Mouse (Mus musculus): ENCODE measurements around the gene Gm11985. TPM values are rescaled to one million over a fixed set of nuclear protein-coding genes. Genes with fewer than 3 reads are reported as not detected.

Gene Gm11985
- polyA plus RNA-seq, 1 experiment from 2014 or later = not detected

GRCm38 (mm10) chr11:7198006-7198405, 9.6 kb upstream of the Gm11985 start:
- Histone ChIP-seq H3K27ac (replicated peaks; ENCODE audit: low read depth, low read length) (no peak overlapping the region), H3K9me3 (ENCODE audit: control insufficient read depth, low read length) (no peaks in the 10 kb centered on the region), H3K9ac (replicated peaks; ENCODE audit: low read length) (no peak overlapping the region), H3K4me1 (ENCODE audit: control insufficient read depth, insufficient read depth, low read length) (peaks cover 7% of the 10 kb centered on the region; the same call in 1 of the 2 replicates), H3K4me3 (replicated peaks; ENCODE audit: low read depth, low read length) (no peak overlapping the region), H3K4me2 (ENCODE audit: low read length) (no peak overlapping the region), H3K36me3 (ENCODE audit: control insufficient read depth, insufficient read depth, low read length) (no peaks in the 10 kb centered on the region), H3K27me3 (ENCODE audit: control insufficient read depth, insufficient read depth, low read length) (no peaks in the 10 kb centered on the region)
- WGBS = 88% methylated on average over 19 of the region's 19 CpGs
- ATAC-seq (ENCODE audit: low FRiP score, low TSS enrichment) (no peak), DNase-seq (no peak)

- DNase-seq (no peak), ATAC-seq (ENCODE audit: low FRiP score, low TSS enrichment) (no peak)
- WGBS = 8% methylated on average over 12 of the region's 12 CpGs
- Histone ChIP-seq H3K4me3 (replicated peaks; ENCODE audit: low read depth, low read length) (no peak within 1 kb of the TSS), H3K36me3 (ENCODE audit: control insufficient read depth, insufficient read depth, low read length) (no peaks in the 10 kb centered on the region), H3K27ac (replicated peaks; ENCODE audit: low read depth, low read length) (no peak within 1 kb of the TSS), H3K9ac (replicated peaks; ENCODE audit: low read length) (no peak within 1 kb of the TSS), H3K4me2 (ENCODE audit: low read length) (no peak within 1 kb of the TSS), H3K9me3 (ENCODE audit: control insufficient read depth, low read length) (no peaks in the 10 kb centered on the region), H3K27me3 (ENCODE audit: control insufficient read depth, insufficient read depth, low read length) (no peaks in the 10 kb centered on the region), H3K4me1 (ENCODE audit: control insufficient read depth, insufficient read depth, low read length) (peaks cover 7% of the 10 kb centered on the region; the same call in 1 of the 2 replicates)
Measured at GRCm38 (mm10) chr11:7197491-7197941, 9.1 kb upstream of the Gm11985 start, which contains the start of gene Igfbp1. TSS of gene Igfbp1 (plus strand) at chr11:7197782.

- Histone ChIP-seq H3K27ac (replicated peaks; ENCODE audit: low read depth, low read length) (no peak overlapping the region), H3K36me3 (ENCODE audit: control insufficient read depth, insufficient read depth, low read length) (no peaks in the 10 kb centered on the region), H3K4me1 (ENCODE audit: control insufficient read depth, insufficient read depth, low read length) (peaks cover 7% of the 10 kb centered on the region; the same call in 1 of the 2 replicates), H3K9me3 (ENCODE audit: control insufficient read depth, low read length) (no peaks in the 10 kb centered on the region), H3K4me2 (ENCODE audit: low read length) (no peak overlapping the region), H3K4me3 (replicated peaks; ENCODE audit: low read depth, low read length) (no peak overlapping the region), H3K27me3 (ENCODE audit: control insufficient read depth, insufficient read depth, low read length) (no peaks in the 10 kb centered on the region), H3K9ac (replicated peaks; ENCODE audit: low read length) (no peak overlapping the region)
- DNase-seq (no peak), ATAC-seq (ENCODE audit: low FRiP score, low TSS enrichment) (no peak)
- WGBS = 90% methylated on average over 4 of the region's 4 CpGs
Measured at GRCm38 (mm10) chr11:7195312-7195685, 6.9 kb upstream of the Gm11985 start.

- DNase-seq (no peak), ATAC-seq (ENCODE audit: low FRiP score, low TSS enrichment) (no peak)
- Histone ChIP-seq H3K4me1 (ENCODE audit: control insufficient read depth, insufficient read depth, low read length) (peaks cover 7% of the 10 kb centered on the region; the same call in 1 of the 2 replicates), H3K9ac (replicated peaks; ENCODE audit: low read length) (no peak overlapping the region), H3K36me3 (ENCODE audit: control insufficient read depth, insufficient read depth, low read length) (no peaks in the 10 kb centered on the region), H3K4me3 (replicated peaks; ENCODE audit: low read depth, low read length) (no peak overlapping the region), H3K27ac (replicated peaks; ENCODE audit: low read depth, low read length) (no peak overlapping the region), H3K27me3 (ENCODE audit: control insufficient read depth, insufficient read depth, low read length) (no peaks in the 10 kb centered on the region), H3K4me2 (ENCODE audit: low read length) (no peak overlapping the region), H3K9me3 (ENCODE audit: control insufficient read depth, low read length) (no peaks in the 10 kb centered on the region)
- 97% methylated on average over 10 of the region's 10 CpGs for WGBS
Measured at GRCm38 (mm10) chr11:7194432-7195311, 6.3 kb upstream of the Gm11985 start.

- no peaks in the 10 kb centered on the region for H3K9me3 ChIP-seq (ENCODE audit: control insufficient read depth, low read length)
- H3K4me1 ChIP-seq (ENCODE audit: control insufficient read depth, insufficient read depth, low read length) = peaks cover 7% of the 10 kb centered on the region; the same call in 1 of the 2 replicates
- H3K27me3 ChIP-seq (ENCODE audit: control insufficient read depth, insufficient read depth, low read length) = no peaks in the 10 kb centered on the region
- H3K36me3 ChIP-seq (ENCODE audit: control insufficient read depth, insufficient read depth, low read length) = no peaks in the 10 kb centered on the region
- DNase-seq = no peak
- ATAC-seq (ENCODE audit: low FRiP score, low TSS enrichment) = no peak
- no peak overlapping the region for H3K27ac ChIP-seq (replicated peaks; ENCODE audit: low read depth, low read length)
- no peak overlapping the region for H3K4me2 ChIP-seq (ENCODE audit: low read length)
- WGBS = 80% methylated on average over 9 of the region's 9 CpGs
- no peak overlapping the region for H3K9ac ChIP-seq (replicated peaks; ENCODE audit: low read length)
- H3K4me3 ChIP-seq (replicated peaks; ENCODE audit: low read depth, low read length) = no peak overlapping the region
Measured at GRCm38 (mm10) chr11:7193134-7193533, 4.8 kb upstream of the Gm11985 start.

- WGBS = 73% methylated on average over 6 of the region's 6 CpGs
- H3K36me3 ChIP-seq (ENCODE audit: control insufficient read depth, insufficient read depth, low read length) = no peaks in the 10 kb centered on the region
- H3K4me2 ChIP-seq (ENCODE audit: low read length) = no peak overlapping the region
- no peaks in the 10 kb centered on the region for H3K27me3 ChIP-seq (ENCODE audit: control insufficient read depth, insufficient read depth, low read length)
- ATAC-seq (ENCODE audit: low FRiP score, low TSS enrichment) = no peak
- no peak overlapping the region for H3K4me3 ChIP-seq (replicated peaks; ENCODE audit: low read depth, low read length)
- no peak for DNase-seq
- peaks cover 7% of the 10 kb centered on the region; the same call in 1 of the 2 replicates for H3K4me1 ChIP-seq (ENCODE audit: control insufficient read depth, insufficient read depth, low read length)
- H3K9me3 ChIP-seq (ENCODE audit: control insufficient read depth, low read length) = no peaks in the 10 kb centered on the region
- H3K27ac ChIP-seq (replicated peaks; ENCODE audit: low read depth, low read length) = no peak overlapping the region
- H3K9ac ChIP-seq (replicated peaks; ENCODE audit: low read length) = no peak overlapping the region
Measured at GRCm38 (mm10) chr11:7192710-7193109, 4.3 kb upstream of the Gm11985 start.

GRCm38 (mm10) chr11:7187472-7187871, 897 bp downstream of the Gm11985 start:
- Histone ChIP-seq H3K4me1 (ENCODE audit: control insufficient read depth, insufficient read depth, low read length) (0 out of 2 replicates have a peak, but pooled peaks cover 4% of the 10 kb centered on the region), H3K36me3 (ENCODE audit: control insufficient read depth, insufficient read depth, low read length) (no peaks in the 10 kb centered on the region), H3K9ac (replicated peaks; ENCODE audit: low read length) (no peak overlapping the region), H3K9me3 (ENCODE audit: control insufficient read depth, low read length) (no peaks in the 10 kb centered on the region), H3K4me2 (ENCODE audit: low read length) (no peak overlapping the region), H3K27me3 (ENCODE audit: control insufficient read depth, insufficient read depth, low read length) (no peaks in the 10 kb centered on the region), H3K4me3 (replicated peaks; ENCODE audit: low read depth, low read length) (no peak overlapping the region), H3K27ac (replicated peaks; ENCODE audit: low read depth, low read length) (no peak overlapping the region)
- DNase-seq (no peak), ATAC-seq (ENCODE audit: low FRiP score, low TSS enrichment) (no peak)
- 61% methylated on average over 8 of the region's 8 CpGs for WGBS

- Histone ChIP-seq H3K4me2 (ENCODE audit: low read length) (no peak overlapping the region), H3K36me3 (ENCODE audit: control insufficient read depth, insufficient read depth, low read length) (no peaks in the 10 kb centered on the region), H3K4me3 (replicated peaks; ENCODE audit: low read depth, low read length) (no peak overlapping the region), H3K9ac (replicated peaks; ENCODE audit: low read length) (no peak overlapping the region), H3K9me3 (ENCODE audit: control insufficient read depth, low read length) (no peaks in the 10 kb centered on the region), H3K4me1 (ENCODE audit: control insufficient read depth, insufficient read depth, low read length) (0 out of 2 replicates have a peak, but pooled peaks cover 7% of the 10 kb centered on the region), H3K27me3 (ENCODE audit: control insufficient read depth, insufficient read depth, low read length) (no peaks in the 10 kb centered on the region), H3K27ac (replicated peaks; ENCODE audit: low read depth, low read length) (no peak overlapping the region)
- DNase-seq = no peak
- 13% methylated on average over 1 of the region's 1 CpGs for whole genome bisulfite sequencing
- ATAC-seq (ENCODE audit: low FRiP score, low TSS enrichment) = no peak
Measured at GRCm38 (mm10) chr11:7184420-7184819, 3.9 kb downstream of the Gm11985 start.

All from midbrain, embryonic 14.5 days (tissue).